Mouse (Mus musculus) liver, embryonic 14.5 days (tissue): ENCODE results near the gene Slc17a1. TPM values are rescaled to one million over a fixed set of nuclear protein-coding genes. Genes with fewer than 3 reads are reported as not detected.

Experiments used
- ATAC-seq: fragments of 200-750 bp; cut with Nextera tagmentation; 2 replicates; pipeline ENCODE4 v1.8.0; 2017; ENCODE audit warnings: moderate number of reproducible peaks, mild to moderate bottlenecking, moderate library complexity; ENCODE audit not compliant: insufficient read depth
- DNase-seq, 3 experiments: peaks; one replicate each; pipeline ENCODE4 v3.0.0-alpha.2; 2012 to 2013; ENCODE audit warnings: low read depth in 3 of 3, low spot score in 3 of 3
- H3K27ac ChIP-seq: fragments of 300-500 bp; sonication (generic); 2 replicates; pipeline ENCODE4 v1.5.1; 2014; ENCODE audit warnings: moderate library complexity, mild to moderate bottlenecking, control low read depth, inconsistent platforms
- H3K27me3 ChIP-seq: fragments of 300-500 bp; sonication (generic); 2 replicates; pipeline ENCODE4 v1.6.1; 2014; ENCODE audit warnings: mild to moderate bottlenecking, low read length, moderate library complexity; ENCODE audit not compliant: control insufficient read depth, insufficient read depth
- H3K36me3 ChIP-seq: fragments of 300-500 bp; sonication (generic); replicated peaks from 2 replicates; pipeline ENCODE4 v1.6.1; 2014; ENCODE audit warnings: low read depth; ENCODE audit not compliant: control insufficient read depth, insufficient read depth
- H3K4me1 ChIP-seq, 2 experiments: fragments of 200-500 bp in 1 of 2; fragments of 300-500 bp in 1 of 2; sonication (generic) in 1 of 2; replicated peaks; 2 replicates each; pipeline ENCODE4 v1.6.1; 2012 to 2014; ENCODE audit warnings: antibody characterized with exemption in 1 of 2, inconsistent platforms in 1 of 2, low read length in 1 of 2; ENCODE audit not compliant: control insufficient read depth in 2 of 2, insufficient read depth in 2 of 2
- H3K4me2 ChIP-seq: fragments of 300-500 bp; sonication (generic); 2 replicates; pipeline ENCODE4 v1.6.1; 2014; ENCODE audit warnings: low read depth, mild to moderate bottlenecking, control low read depth, moderate library complexity
- H3K4me3 ChIP-seq, 2 experiments: fragments of 200-500 bp in 1 of 2; fragments of 300-500 bp in 1 of 2; sonication (generic) in 1 of 2; 2 replicates each; pipeline ENCODE4 v1.5.1; 2012 to 2014; ENCODE audit warnings: low read depth in 2 of 2, low read length in 2 of 2, mild to moderate bottlenecking in 2 of 2, control low read depth in 1 of 2, inconsistent platforms in 1 of 2, moderate library complexity in 1 of 2; ENCODE audit not compliant: insufficient read depth in 1 of 2
- H3K9ac ChIP-seq: fragments of 300-500 bp; sonication (generic); replicated peaks from 2 replicates; pipeline ENCODE4 v1.6.1; 2014; ENCODE audit warnings: mild to moderate bottlenecking, control low read depth, moderate library complexity
- H3K9me3 ChIP-seq: fragments of 300-500 bp; sonication (generic); 2 replicates; pipeline ENCODE4 v1.6.1; 2016; ENCODE audit warnings: low read length, mixed read lengths; ENCODE audit not compliant: control insufficient read depth
- CTCF ChIP-seq: IDR thresholded peaks from 2 replicates; pipeline ENCODE4 v1.5.1; 2016; ENCODE audit warnings: antibody characterized with exemption, low read depth, control low read depth
- EP300 ChIP-seq: IDR thresholded peaks from 2 replicates; pipeline ENCODE4 v1.6.1; 2016; ENCODE audit warnings: antibody characterized with exemption, low read depth
- WGBS: fragments of 180-500 bp; shearing (Covaris S2); extraction: QIAGEN DNeasy Blood & Tissue Kit; methylation state at CpG from one replicate; pipeline ENCODE4 v1.1.7; 2014; ENCODE audit not compliant: insufficient replicate concordance; 5-methylcytosine and 5-hydroxymethylcytosine counted together
- microRNA-seq: library from miRNA; unstranded; fragments of <30 nt; microRNA quantifications from one replicate; pipeline ENCODE4, GENCODE M21; 2016
- polyA plus RNA-seq, 2 experiments: library from polyadenylated mRNA; depleted of rRNA in 1 of 2; stranded (reverse) in 1 of 2; unstranded in 1 of 2; fragments of >200 nt; fragmentation: Nextera tagmentation in 1 of 2; extraction: Ambion mirVana in 1 of 2; gene quantifications; 2 replicates each; pipeline versions ENCODE4 v1.2.1 to v1.2.3; 2012 to 2014

Slc17a1 gene
- polyA plus RNA-seq, 2 experiments = 0.08 to 0.12 TPM

DNA sequence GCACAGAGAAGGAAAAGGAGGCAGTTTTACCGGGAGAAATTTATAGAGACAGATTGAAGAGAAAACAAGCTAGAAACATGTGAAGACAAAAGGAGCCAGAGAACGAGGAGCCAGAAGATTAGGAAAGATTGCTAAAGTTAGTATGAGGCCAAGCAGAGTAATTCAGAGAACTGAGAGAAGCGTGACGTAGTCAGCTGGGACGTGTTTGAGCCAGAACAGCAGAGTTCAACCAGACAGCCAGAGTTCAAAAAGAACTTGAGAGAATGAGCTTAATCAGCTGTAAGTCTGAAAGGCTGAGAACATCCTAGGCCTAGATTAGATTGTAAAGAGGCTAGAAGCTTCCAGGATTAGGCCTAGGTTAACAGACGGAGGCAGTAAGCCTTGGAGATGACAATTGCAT, 72.7 kb downstream of the Slc17a1 start:
- no peak for TF ChIP-seq CTCF
- TF ChIP-seq EP300 = no peak
- Histone ChIP-seq H3K9me3 (no peaks in the 10 kb centered on the region), H3K36me3 (no peaks in the 10 kb centered on the region), H3K27me3 (no peaks in the 10 kb centered on the region), H3K4me2 (no peak overlapping the region), H3K4me3 (no peak overlapping the region), H3K27ac (no peak overlapping the region), H3K9ac (no peak overlapping the region), H3K4me1 (no peaks in the 10 kb centered on the region)
- no peak for DNase-seq
- WGBS = 60% methylated on average over 6 of the region's 6 CpGs
- ATAC-seq = no peak

DNA sequence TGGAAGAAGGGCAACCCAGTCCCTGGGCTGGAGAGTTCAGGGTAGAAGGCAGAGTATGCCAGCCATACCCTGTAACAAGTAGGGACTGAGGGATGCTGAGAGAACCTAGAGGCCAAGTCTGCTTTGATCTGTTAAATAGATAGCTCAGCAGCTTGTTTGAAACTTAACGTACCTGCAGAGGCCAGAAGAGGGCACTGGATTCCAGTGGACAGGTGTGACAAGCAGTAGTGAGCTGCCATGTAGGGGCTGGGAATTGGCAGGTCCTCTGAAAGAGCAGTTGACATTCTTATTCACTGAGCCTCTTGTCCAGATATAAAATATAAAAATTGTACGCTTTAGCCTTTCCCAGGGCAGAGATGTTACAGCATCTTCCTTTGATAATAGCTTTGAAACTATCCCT, 75.3 kb downstream of the Slc17a1 start:
- Histone ChIP-seq H3K27ac (no peak overlapping the region), H3K9ac (no peak overlapping the region), H3K36me3 (no peaks in the 10 kb centered on the region), H3K4me1 (no peaks in the 10 kb centered on the region), H3K27me3 (no peaks in the 10 kb centered on the region), H3K4me2 (no peak overlapping the region), H3K4me3 (no peak overlapping the region), H3K9me3 (no peaks in the 10 kb centered on the region)
- WGBS = 58% methylated on average over 2 of the region's 2 CpGs
- no peak for TF ChIP-seq EP300
- peak; percentile 31 for TF ChIP-seq CTCF
- ATAC-seq = no peak
- no peak for DNase-seq

Small RNA genes lying within 50 kb of the gene (microRNA-seq; reads per million reads assigned to microRNA genes)
- not detected for gene Gm44344

Other genes starting within 250 kb of the Slc17a1 start
- gene Hist1h2be, start 246.6 kb upstream of the Slc17a1 start, polyA plus RNA-seq (2012; rRNA removed) = 2.8 and 3.3 TPM in 2 replicates
- gene Hist1h2be, start 246.6 kb upstream of the Slc17a1 start, polyA plus RNA-seq (2014; fragmentation: Nextera tagmentation; extraction: Ambion mirVana) = 0.95 and 1.3 TPM in 2 replicates
- gene Hist1h1e, start 245.2 kb upstream of the Slc17a1 start, polyA plus RNA-seq (2012; rRNA removed) = 6.3 and 8.0 TPM in 2 replicates
- gene Hist1h1e, start 245.2 kb upstream of the Slc17a1 start, polyA plus RNA-seq (2014; fragmentation: Nextera tagmentation; extraction: Ambion mirVana) = 23.1 and 24.4 TPM in 2 replicates
- gene Hist1h2ac, start 183.8 kb upstream of the Slc17a1 start, polyA plus RNA-seq (2012; rRNA removed) = 1.5 and 1.8 TPM in 2 replicates
- 1.1 and 1.3 TPM in 2 replicates for gene Hist1h2ac, start 183.8 kb upstream of the Slc17a1 start, polyA plus RNA-seq (2014; fragmentation: Nextera tagmentation; extraction: Ambion mirVana)
- gene Hist1h2bc, start 183.6 kb upstream of the Slc17a1 start, polyA plus RNA-seq (2012; rRNA removed) = 67.1 and 79.7 TPM in 2 replicates
- 104 and 106 TPM in 2 replicates for gene Hist1h2bc, start 183.6 kb upstream of the Slc17a1 start, polyA plus RNA-seq (2014; fragmentation: Nextera tagmentation; extraction: Ambion mirVana)
- 0.13 TPM in 1 of 2 replicates, not detected in the other for gene Hist1h1t, start 171.9 kb upstream of the Slc17a1 start, polyA plus RNA-seq (2012; rRNA removed)
- not detected in 2 replicates for gene Hist1h1t, start 171.9 kb upstream of the Slc17a1 start, polyA plus RNA-seq (2014; fragmentation: Nextera tagmentation; extraction: Ambion mirVana)
- gene Hist1h4c, start 169.3 kb upstream of the Slc17a1 start, polyA plus RNA-seq (2012; rRNA removed) = 3.5 and 6.2 TPM in 2 replicates
- gene Hist1h4c, start 169.3 kb upstream of the Slc17a1 start, polyA plus RNA-seq (2014; fragmentation: Nextera tagmentation; extraction: Ambion mirVana) = 8.5 and 10.1 TPM in 2 replicates
- gene Hfe, start 156.9 kb upstream of the Slc17a1 start, polyA plus RNA-seq (2012; rRNA removed) = 2.8 and 3.4 TPM in 2 replicates
- gene Hfe, start 156.9 kb upstream of the Slc17a1 start, polyA plus RNA-seq (2014; fragmentation: Nextera tagmentation; extraction: Ambion mirVana) = 10.8 and 12.2 TPM in 2 replicates
- gene Hist1h1c, start 128.9 kb upstream of the Slc17a1 start, polyA plus RNA-seq (2012; rRNA removed) = 37.4 and 46.8 TPM in 2 replicates
- 72.5 and 86.6 TPM in 2 replicates for gene Hist1h1c, start 128.9 kb upstream of the Slc17a1 start, polyA plus RNA-seq (2014; fragmentation: Nextera tagmentation; extraction: Ambion mirVana)
- gene Hist1h3c, start 122.1 kb upstream of the Slc17a1 start, polyA plus RNA-seq (2012; rRNA removed) = 48.5 and 88.2 TPM in 2 replicates
- 3.6 and 5.7 TPM in 2 replicates for gene Hist1h3c, start 122.1 kb upstream of the Slc17a1 start, polyA plus RNA-seq (2014; fragmentation: Nextera tagmentation; extraction: Ambion mirVana)
- gene Hist1h2bb, start 121.0 kb upstream of the Slc17a1 start, polyA plus RNA-seq (2012; rRNA removed) = 20.0 and 34.0 TPM in 2 replicates
- 2.6 and 3.5 TPM in 2 replicates for gene Hist1h2bb, start 121.0 kb upstream of the Slc17a1 start, polyA plus RNA-seq (2014; fragmentation: Nextera tagmentation; extraction: Ambion mirVana)
- gene Hist1h2ab, start 116.6 kb upstream of the Slc17a1 start, polyA plus RNA-seq (2012; rRNA removed) = 45.2 and 45.3 TPM in 2 replicates
- 70.4 and 74.8 TPM in 2 replicates for gene Hist1h2ab, start 116.6 kb upstream of the Slc17a1 start, polyA plus RNA-seq (2014; fragmentation: Nextera tagmentation; extraction: Ambion mirVana)
- 40.0 and 45.7 TPM in 2 replicates for gene Hist1h3b, start 115.5 kb upstream of the Slc17a1 start, polyA plus RNA-seq (2012; rRNA removed)
- 8.9 and 11.4 TPM in 2 replicates for gene Hist1h3b, start 115.5 kb upstream of the Slc17a1 start, polyA plus RNA-seq (2014; fragmentation: Nextera tagmentation; extraction: Ambion mirVana)
- gene Hist1h4b, start 110.7 kb upstream of the Slc17a1 start, polyA plus RNA-seq (2012; rRNA removed) = 9.2 and 21.6 TPM in 2 replicates
- 4.5 and 5.1 TPM in 2 replicates for gene Hist1h4b, start 110.7 kb upstream of the Slc17a1 start, polyA plus RNA-seq (2014; fragmentation: Nextera tagmentation; extraction: Ambion mirVana)
- gene Hist1h4a, start 106.5 kb upstream of the Slc17a1 start, polyA plus RNA-seq (2012; rRNA removed) = 4.3 and 11.8 TPM in 2 replicates
- gene Hist1h4a, start 106.5 kb upstream of the Slc17a1 start, polyA plus RNA-seq (2014; fragmentation: Nextera tagmentation; extraction: Ambion mirVana) = 0.57 and 0.78 TPM in 2 replicates
- 36.1 and 49.8 TPM in 2 replicates for gene Hist1h3a, start 105.4 kb upstream of the Slc17a1 start, polyA plus RNA-seq (2012; rRNA removed)
- gene Hist1h3a, start 105.4 kb upstream of the Slc17a1 start, polyA plus RNA-seq (2014; fragmentation: Nextera tagmentation; extraction: Ambion mirVana) = 5.8 and 7.5 TPM in 2 replicates
- 7.6 and 11.9 TPM in 2 replicates for gene Hist1h1a, start 104.1 kb upstream of the Slc17a1 start, polyA plus RNA-seq (2012; rRNA removed)
- gene Hist1h1a, start 104.1 kb upstream of the Slc17a1 start, polyA plus RNA-seq (2014; fragmentation: Nextera tagmentation; extraction: Ambion mirVana) = 6.3 and 7.4 TPM in 2 replicates
- 0.06 TPM in 1 of 2 replicates, not detected in the other for gene Trim38, start 97.8 kb upstream of the Slc17a1 start, polyA plus RNA-seq (2012; rRNA removed)
- gene Trim38, start 97.8 kb upstream of the Slc17a1 start, polyA plus RNA-seq (2014; fragmentation: Nextera tagmentation; extraction: Ambion mirVana) = not detected in 2 replicates
- gene Slc17a2, start 60.8 kb upstream of the Slc17a1 start, polyA plus RNA-seq (2012; rRNA removed) = 1.00 and 1.1 TPM in 2 replicates
- gene Slc17a2, start 60.8 kb upstream of the Slc17a1 start, polyA plus RNA-seq (2014; fragmentation: Nextera tagmentation; extraction: Ambion mirVana) = 0.77 and 1.3 TPM in 2 replicates
- gene Slc17a3, start 28.3 kb upstream of the Slc17a1 start, polyA plus RNA-seq (2012; rRNA removed) = 3.8 TPM in 2 replicates
- 4.7 and 6.1 TPM in 2 replicates for gene Slc17a3, start 28.3 kb upstream of the Slc17a1 start, polyA plus RNA-seq (2014; fragmentation: Nextera tagmentation; extraction: Ambion mirVana)
- 0.02 and 0.03 TPM in 2 replicates for gene Slc17a4, start 47.3 kb downstream of the Slc17a1 start, polyA plus RNA-seq (2012; rRNA removed)
- gene Slc17a4, start 47.3 kb downstream of the Slc17a1 start, polyA plus RNA-seq (2014; fragmentation: Nextera tagmentation; extraction: Ambion mirVana) = 0.04 and 0.08 TPM in 2 replicates
- not detected in 2 replicates for gene Hist1h2ba, start 66.4 kb downstream of the Slc17a1 start, polyA plus RNA-seq (2012; rRNA removed)
- gene Hist1h2ba, start 66.4 kb downstream of the Slc17a1 start, polyA plus RNA-seq (2014; fragmentation: Nextera tagmentation; extraction: Ambion mirVana) = not detected in 2 replicates
- gene Hist1h2aa, start 66.7 kb downstream of the Slc17a1 start, polyA plus RNA-seq (2012; rRNA removed) = not detected in 2 replicates
- gene Hist1h2aa, start 66.7 kb downstream of the Slc17a1 start, polyA plus RNA-seq (2014; fragmentation: Nextera tagmentation; extraction: Ambion mirVana) = not detected in 2 replicates
- not detected in 2 replicates for gene Scgn, start 123.5 kb downstream of the Slc17a1 start, polyA plus RNA-seq (2012; rRNA removed)
- gene Scgn, start 123.5 kb downstream of the Slc17a1 start, polyA plus RNA-seq (2014; fragmentation: Nextera tagmentation; extraction: Ambion mirVana) = not detected in 2 replicates